Mouse (Mus musculus) MEL (cell line): ENCODE data around the gene Usp49.

Experiments used
- BHLHE40 ChIP-seq: IDR thresholded peaks from 2 replicates; pipeline ENCODE4 v1.6.1; 2012; ENCODE audit warnings: low read depth, mild to moderate bottlenecking, inconsistent platforms, low read length, improper control_type of control experiment, borderline replicate concordance
- CTCF ChIP-seq, 3 experiments: IDR thresholded peaks in 2 of 3; conservative IDR thresholded peaks in 1 of 3; 2 replicates each; pipeline ENCODE4 v1.5.1; 2011 to 2012; ENCODE audit warnings: low read length in 3 of 3, low read depth in 2 of 3, mild to moderate bottlenecking in 2 of 3, improper control_type of control experiment in 1 of 3, inconsistent platforms in 1 of 3, mixed read lengths in 1 of 3, moderate library complexity in 1 of 3; ENCODE audit not compliant: control insufficient read depth in 1 of 3, insufficient read depth in 1 of 3, poor library complexity in 1 of 3, severe bottlenecking in 1 of 3
- EP300 ChIP-seq, 2 experiments: IDR thresholded peaks; 2 replicates each; pipeline ENCODE4 v1.6.1; 2011; ENCODE audit warnings: improper control_type of control experiment in 2 of 2, low read length in 2 of 2, low read depth in 1 of 2, mild to moderate bottlenecking in 1 of 2
- MXI1 ChIP-seq: IDR thresholded peaks from 2 replicates; pipeline ENCODE4 v1.6.1; 2011; ENCODE audit warnings: mild to moderate bottlenecking, low read depth, low read length, improper control_type of control experiment
- NRF1 ChIP-seq: IDR thresholded peaks from 2 replicates; pipeline ENCODE4 v1.6.1; 2014; ENCODE audit warnings: low read depth, mild to moderate bottlenecking, inconsistent platforms, low read length, improper control_type of control experiment, moderate library complexity; ENCODE audit not compliant: poor library complexity, insufficient read depth, severe bottlenecking
- POLR2A ChIP-seq, 2 experiments: IDR thresholded peaks; 2 replicates each; pipeline ENCODE4 v1.6.1; 2011 to 2012; ENCODE audit warnings: low read length in 2 of 2, mild to moderate bottlenecking in 2 of 2, control low read depth in 1 of 2, improper control_type of control experiment in 1 of 2, low read depth in 1 of 2, moderate library complexity in 1 of 2; ENCODE audit not compliant: control insufficient read depth in 1 of 2, insufficient read depth in 1 of 2, poor library complexity in 1 of 2
- POLR2AphosphoS2 ChIP-seq: IDR thresholded peaks from 2 replicates; pipeline ENCODE4 v1.6.1; 2011; ENCODE audit warnings: low read length, improper control_type of control experiment
- RCOR1 ChIP-seq: IDR thresholded peaks from 2 replicates; pipeline ENCODE4 v1.6.1; 2012; ENCODE audit warnings: low read depth, mild to moderate bottlenecking, inconsistent platforms, low read length, improper control_type of control experiment
- TBP ChIP-seq: IDR thresholded peaks from 2 replicates; pipeline ENCODE4 v1.8.0; 2011; ENCODE audit warnings: low read depth, low read length, improper control_type of control experiment
- ZMIZ1 ChIP-seq: IDR thresholded peaks from 2 replicates; pipeline ENCODE4 v1.6.1; 2012; ENCODE audit warnings: low read depth, mild to moderate bottlenecking, inconsistent platforms, low read length, improper control_type of control experiment, moderate library complexity

DNA sequence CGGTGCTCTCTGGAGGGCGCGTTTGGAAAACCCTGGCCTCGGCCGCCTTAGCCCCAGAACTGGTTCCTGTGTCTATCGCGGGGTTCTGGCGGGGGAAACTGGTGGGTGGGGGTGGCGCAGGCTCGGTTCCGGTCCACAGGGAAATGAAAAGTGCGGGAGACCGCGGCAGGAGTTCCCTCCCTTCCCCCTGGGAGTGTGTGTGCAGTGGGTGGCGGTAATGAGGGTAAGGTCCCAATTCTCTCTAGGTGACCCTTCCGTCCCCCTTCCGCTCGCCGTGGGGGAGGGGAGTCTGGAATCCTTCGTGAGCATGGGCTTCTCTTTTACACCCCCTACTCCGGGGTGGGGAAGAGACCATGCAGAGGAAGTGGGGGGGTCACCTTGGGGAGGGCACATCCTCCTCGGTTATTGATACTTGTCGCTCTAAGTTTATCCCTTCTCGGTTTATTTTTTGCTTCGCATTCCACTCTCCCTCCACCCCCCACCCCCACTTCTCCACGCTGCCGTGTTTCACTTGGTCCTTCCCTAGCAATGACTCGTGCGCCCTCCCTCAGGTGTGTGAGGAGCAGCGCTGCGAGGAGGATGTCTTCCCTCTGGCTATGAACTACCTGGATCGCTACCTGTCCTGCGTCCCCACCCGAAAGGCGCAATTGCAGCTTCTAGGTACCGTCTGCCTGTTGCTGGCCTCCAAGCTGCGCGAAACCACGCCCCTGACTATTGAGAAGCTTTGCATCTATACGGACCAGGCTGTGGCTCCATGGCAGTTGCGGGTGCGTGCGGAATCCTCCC is 36.1 kb upstream of the Usp49 start:
- TF ChIP-seq NRF1, result no peak
- peak in 1 of 2 experiments; percentile 5; a peak in 1 of 4 replicates for TF ChIP-seq EP300 (IDR thresholded peaks at IDR 0.05; ENCODE audit: low read depth in 1 of 2, low read length in 2 of 2)
- no peak for TF ChIP-seq POLR2AphosphoS2
- no peak for TF ChIP-seq CTCF (IDR thresholded peaks at IDR 0.05 in 2 of 3, conservative IDR thresholded peaks at IDR 0.05 in 1 of 3; ENCODE audit: control insufficient read depth in 1 of 3, insufficient read depth in 1 of 3, low read depth in 2 of 3, low read length in 3 of 3, poor library complexity in 1 of 3, severe bottlenecking in 1 of 3)
- TF ChIP-seq POLR2A (IDR thresholded peaks at IDR 0.05; ENCODE audit: control insufficient read depth in 1 of 2, insufficient read depth in 1 of 2, low read depth in 1 of 2, low read length in 2 of 2, poor library complexity in 1 of 2), result no peak
- no peak for TF ChIP-seq ZMIZ1
- no peak for TF ChIP-seq RCOR1
- peak; percentile 38; the same call in 1 of the 2 replicates for TF ChIP-seq MXI1
- no peak for TF ChIP-seq TBP
- peak; percentile 18; the same call in 1 of the 2 replicates for TF ChIP-seq BHLHE40
